Comparison of ENCODE assay signal across 27 mouse cellular contexts in genomic region chrX:20608500-20608899, GRCm38 (mm10). TPM values are rescaled to one million over a fixed set of nuclear protein-coding genes. Genes with fewer than 3 reads are reported as not detected.
"Had no signal": no experiment of that assay in that cellular context is flagged by ENCODE, and none has a peak within 500 bp of the region (broad histone marks: within the 10 kb centered on the region; RNA-seq: fewer than 3 reads in every experiment).

No protein-coding gene starts in this region.

- H3K9ac ChIP-seq: heart, embryonic 12.5 days; hindbrain, embryonic 13.5 days; hindbrain, embryonic 15.5 days; kidney, embryonic 15.5 days; limb, embryonic 13.5 days; limb, embryonic 15.5 days; liver, embryonic 12.5 days; liver, embryonic 14.5 days had no signal

- H3K36me3 ChIP-seq: heart, embryonic 10.5 days; heart, embryonic 12.5 days; hindbrain, embryonic 13.5 days; hindbrain, embryonic 15.5 days; kidney, embryonic 15.5 days; limb, embryonic 13.5 days; limb, embryonic 15.5 days; liver, embryonic 12.5 days had no signal

- H3K27me3 ChIP-seq: heart, embryonic 12.5 days; hindbrain, embryonic 13.5 days; hindbrain, embryonic 15.5 days; kidney, embryonic 15.5 days; limb, embryonic 13.5 days; limb, embryonic 15.5 days; liver, embryonic 12.5 days had no signal

- H3K4me1 ChIP-seq: heart, embryonic 10.5 days; heart, embryonic 12.5 days; hindbrain, embryonic 13.5 days; hindbrain, embryonic 15.5 days; kidney, embryonic 15.5 days; limb, embryonic 13.5 days; limb, embryonic 15.5 days; liver, embryonic 12.5 days had no signal

- DNase-seq: gastrocnemius, postnatal 14 days; gastrocnemius, postnatal 36 days; heart, adult 18-20 months; heart, postnatal 10 days; heart, postnatal 36 days; kidney, adult 11 months; kidney, adult 2 months; kidney, adult 9 months; kidney, postnatal 14 days; kidney, postnatal 36 days; layer of hippocampus, adult 9-11 months; layer of hippocampus, postnatal 36 days; left cerebral cortex, postnatal 4 days had no signal

- H3K4me3 ChIP-seq: heart, embryonic 10.5 days; heart, embryonic 12.5 days; hindbrain, embryonic 13.5 days; hindbrain, embryonic 15.5 days; kidney, embryonic 15.5 days; limb, embryonic 13.5 days; limb, embryonic 15.5 days; liver, embryonic 12.5 days had no signal

- ATAC-seq: hindbrain, postnatal 0 days; intestine, embryonic 16.5 days; liver, embryonic 12.5 days had no signal

- H3K27ac ChIP-seq: heart, embryonic 10.5 days; hindbrain, embryonic 13.5 days; hindbrain, embryonic 15.5 days; hindbrain, postnatal 0 days; kidney, embryonic 15.5 days; kidney, postnatal 0 days; limb, embryonic 13.5 days; limb, embryonic 15.5 days; liver, embryonic 12.5 days; liver, embryonic 14.5 days had no signal

- H3K9me3 ChIP-seq: heart, embryonic 10.5 days; heart, embryonic 12.5 days; hindbrain, embryonic 13.5 days; hindbrain, embryonic 15.5 days; kidney, embryonic 15.5 days; limb, embryonic 13.5 days; limb, embryonic 15.5 days; liver, embryonic 12.5 days had no signal

RNA-seq across cellular contexts. Expression of gene Rgn, which starts 58.9 kb away (rescaled TPM):
- total RNA-seq: gastrocnemius, postnatal 14 days; gastrocnemius, postnatal 36 days; hematopoietic stem cell, adult 5-6 weeks; hindbrain, postnatal 0 days had no signal
- polyA plus RNA-seq: limb, embryonic 11.5 days had no signal
